17 mouse cellular contexts compared by ENCODE assay signal in the genomic region with DNA sequence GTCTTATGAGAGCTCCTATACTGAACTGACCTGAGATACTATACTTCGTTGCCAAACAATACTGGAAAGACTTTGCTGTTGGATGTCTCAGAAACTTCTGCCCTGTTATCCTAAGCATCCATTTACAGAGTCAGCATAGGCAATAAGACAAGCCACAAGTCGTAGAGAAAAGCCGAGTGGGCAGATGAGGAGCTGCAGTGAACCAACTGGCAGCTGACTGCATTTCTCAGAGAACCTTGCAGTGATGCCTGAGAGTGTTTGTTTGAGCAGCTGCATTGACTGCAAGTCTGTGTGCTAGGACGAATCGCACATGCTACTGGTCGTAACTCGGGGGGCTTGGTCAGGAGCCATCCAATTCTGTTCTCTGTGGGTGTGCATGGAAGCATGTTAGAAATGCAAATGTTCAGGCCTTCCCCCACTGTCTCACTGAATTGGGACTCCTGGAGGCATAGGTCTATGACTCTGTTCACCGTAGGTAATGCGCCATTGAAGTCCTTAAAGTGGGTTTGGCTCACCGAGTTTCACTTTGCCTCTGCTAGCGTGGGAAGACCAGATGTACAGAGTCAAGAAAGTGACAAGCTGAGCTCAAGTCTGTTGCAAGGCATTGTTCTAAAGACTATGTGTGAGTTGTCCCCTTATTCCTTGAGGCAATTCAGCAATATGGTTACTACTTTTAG.
A peak's percentile ranks its signal among the peaks of the same experiment; 100 is the strongest.
DNase-seq lines count a peak whose midpoint lies in the region; ATAC-seq lines count a peak whose summit lies in the region.
"Had no signal": no experiment of that assay in that cellular context is flagged by ENCODE, and none has a peak within 500 bp of the region (broad histone marks: within the 10 kb centered on the region; RNA-seq: fewer than 3 reads in every experiment).

No protein-coding gene starts in this region.

- H3K4me1 ChIP-seq in hindbrain, embryonic 16.5 days (ENCODE audit: control insufficient read depth, insufficient read depth, low read depth, low read length) = peaks cover 13% of the 10 kb centered on the region
- peaks cover 29% of the 10 kb centered on the region for H3K4me1 ChIP-seq in hindbrain, embryonic 13.5 days (replicated peaks)
- H3K4me1 ChIP-seq in neural tube, embryonic 13.5 days (replicated peaks) = peaks cover 30% of the 10 kb centered on the region

- no peak overlapping the region for H3K9ac ChIP-seq in hindbrain, embryonic 16.5 days (ENCODE audit: low read depth, low read length)
- H3K9ac ChIP-seq in hindbrain, embryonic 13.5 days = no peak overlapping the region
- 0 out of 2 replicates have a peak overlapping the region, but pooled peaks have one; percentile 34 for H3K9ac ChIP-seq in neural tube, embryonic 13.5 days
- H3K9ac ChIP-seq: embryonic facial prominence, embryonic 15.5 days; forebrain, embryonic 13.5 days; hindbrain, embryonic 14.5 days; limb, embryonic 15.5 days had no signal

- H3K27me3 ChIP-seq in hindbrain, embryonic 16.5 days (replicated peaks; ENCODE audit: control insufficient read depth, insufficient read depth, low read length) = no peaks in the 10 kb centered on the region
- no peaks in the 10 kb centered on the region for H3K27me3 ChIP-seq in hindbrain, embryonic 13.5 days
- no peaks in the 10 kb centered on the region for H3K27me3 ChIP-seq in neural tube, embryonic 13.5 days
- H3K27me3 ChIP-seq in splenic B cell, adult 2 months (ENCODE audit: control insufficient read depth, insufficient read depth, low read length, poor library complexity, severe bottlenecking) = no peaks in the 10 kb centered on the region
- H3K27me3 ChIP-seq: embryonic facial prominence, embryonic 15.5 days; forebrain, embryonic 13.5 days; limb, embryonic 15.5 days had no signal

- H3K27ac ChIP-seq in hindbrain, embryonic 16.5 days (ENCODE audit: low read depth, low read length) = no peak overlapping the region
- H3K27ac ChIP-seq in hindbrain, embryonic 13.5 days = no peak overlapping the region
- H3K27ac ChIP-seq in neural tube, embryonic 13.5 days (replicated peaks) = no peak overlapping the region
- H3K27ac ChIP-seq: embryonic facial prominence, embryonic 15.5 days; forebrain, embryonic 13.5 days; hindbrain, embryonic 14.5 days; limb, embryonic 15.5 days had no signal

- H3K4me3 ChIP-seq in hindbrain, embryonic 16.5 days (ENCODE audit: low read length) = no peak overlapping the region
- H3K4me3 ChIP-seq in hindbrain, embryonic 13.5 days = no peak overlapping the region
- no peak overlapping the region for H3K4me3 ChIP-seq in neural tube, embryonic 13.5 days
- H3K4me3 ChIP-seq: embryonic facial prominence, embryonic 15.5 days; forebrain, embryonic 13.5 days; limb, embryonic 15.5 days had no signal

- ATAC-seq in hindbrain, embryonic 16.5 days = 0 out of 2 replicates have a peak, but pooled peaks have one; percentile 21
- no peak for ATAC-seq in hindbrain, embryonic 13.5 days (ENCODE audit: low FRiP score)
- ATAC-seq in neural tube, embryonic 13.5 days (ENCODE audit: low read depth) = no peak
- ATAC-seq: forebrain, embryonic 13.5 days had no signal

- WGBS in hindbrain, embryonic 16.5 days = 42% methylated on average over 11 of the region's 11 CpGs
- 42% methylated on average over 11 of the region's 11 CpGs for WGBS in hindbrain, embryonic 13.5 days
- 35% methylated on average over 11 of the region's 11 CpGs for WGBS in neural tube, embryonic 13.5 days

- DNase-seq in cerebellum, adult 9-11 months = peak; percentile 43
- no peak for DNase-seq in cerebellum, adult 11-12 months
- no peak for DNase-seq in neural tube, embryonic 10.5 days (ENCODE audit: extremely low spot score, low spot score)
- DNase-seq in splenic B cell, adult 2 months (ENCODE audit: low read depth, low spot score) = peak; percentile 23
- DNase-seq in MN1 (ENCODE audit: low spot score) = no peak
- DNase-seq: embryo, embryonic 11 days; heart, postnatal 10 days; kidney, adult 8-10 months; kidney, postnatal 36 days; spleen, adult 18-20 months had no signal

- H3K4me2 ChIP-seq in hindbrain, embryonic 16.5 days (ENCODE audit: low read length) = no peak overlapping the region
- H3K4me2 ChIP-seq in hindbrain, embryonic 13.5 days = no peak overlapping the region
- no peak overlapping the region for H3K4me2 ChIP-seq in neural tube, embryonic 13.5 days
- H3K4me2 ChIP-seq: embryonic facial prominence, embryonic 15.5 days; forebrain, embryonic 13.5 days; hindbrain, embryonic 14.5 days; limb, embryonic 15.5 days had no signal

- no peaks in the 10 kb centered on the region for H3K9me3 ChIP-seq in hindbrain, embryonic 16.5 days (ENCODE audit: control insufficient read depth, low read length)
- no peaks in the 10 kb centered on the region for H3K9me3 ChIP-seq in hindbrain, embryonic 13.5 days
- H3K9me3 ChIP-seq in neural tube, embryonic 13.5 days = no peaks in the 10 kb centered on the region
- H3K9me3 ChIP-seq: embryonic facial prominence, embryonic 15.5 days; forebrain, embryonic 13.5 days; limb, embryonic 15.5 days had no signal

- H3K36me3 ChIP-seq in hindbrain, embryonic 16.5 days (ENCODE audit: control insufficient read depth, insufficient read depth, low read length) = no peaks in the 10 kb centered on the region
- no peaks in the 10 kb centered on the region for H3K36me3 ChIP-seq in hindbrain, embryonic 13.5 days
- no peaks in the 10 kb centered on the region for H3K36me3 ChIP-seq in neural tube, embryonic 13.5 days
- H3K36me3 ChIP-seq in splenic B cell, adult 2 months (ENCODE audit: control insufficient read depth, insufficient read depth, low read length, poor library complexity, severe bottlenecking) = 0 out of 2 replicates have a peak, but pooled peaks cover 1% of the 10 kb centered on the region
- H3K36me3 ChIP-seq: embryonic facial prominence, embryonic 15.5 days; limb, embryonic 15.5 days had no signal

Comparison
In these comparisons a context has a peak if more than half of its experiments do, and no peak if none do; other contexts are left out.
1. DNase-seq: peak in cerebellum, adult 9-11 months (single experiment) and splenic B cell, adult 2 months (single experiment); none in cerebellum, adult 11-12 months (single experiment), neural tube, embryonic 10.5 days (single experiment) and MN1 (single experiment).